Mouse (Mus musculus): ENCODE data around the gene Nlgn2. TPM values are rescaled to one million over a fixed set of nuclear protein-coding genes. Genes with fewer than 3 reads are reported as not detected.
A peak's percentile ranks its signal among the peaks of the same experiment; 100 is the strongest.

Gene Nlgn2
- polyA plus RNA-seq, 1 experiment from 2014 or later = 6.4 TPM

DNA sequence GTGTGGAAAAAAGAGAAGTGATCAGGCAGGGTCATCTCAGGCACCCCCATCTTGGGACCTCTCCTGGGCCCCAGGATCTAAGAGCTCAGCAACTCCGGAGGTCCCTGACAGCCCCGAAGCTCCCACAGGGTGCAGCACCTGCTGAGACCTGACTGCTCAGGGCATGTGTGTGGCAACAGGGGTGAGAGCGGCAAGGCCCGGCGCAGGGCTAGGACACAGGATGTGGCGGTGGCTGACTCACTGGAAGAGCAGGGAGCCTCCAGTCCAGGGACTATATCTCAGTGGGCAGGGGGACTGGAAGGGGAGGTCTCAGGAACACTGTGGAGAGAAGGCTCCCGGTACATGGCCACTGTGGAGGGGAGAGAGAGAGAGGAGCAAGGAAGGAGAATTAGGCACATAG lies 39.7 kb downstream of the Nlgn2 start:
- peaks cover 36% of the 10 kb centered on the region for H3K4me1 ChIP-seq (ENCODE audit: control insufficient read depth, insufficient read depth, low read length)
- no peak overlapping the region for H3K4me2 ChIP-seq (ENCODE audit: low read depth, low read length)
- WGBS = 80% methylated on average over 7 of the region's 7 CpGs
- no peaks in the 10 kb centered on the region for H3K9me3 ChIP-seq (replicated peaks; ENCODE audit: control insufficient read depth, low read length)
- no peak overlapping the region for H3K9ac ChIP-seq (ENCODE audit: low read length)
- no peak overlapping the region for H3K27ac ChIP-seq (ENCODE audit: low read length)
- no peak overlapping the region for H3K4me3 ChIP-seq (replicated peaks; ENCODE audit: low read length)
- peaks cover 9% of the 10 kb centered on the region for H3K27me3 ChIP-seq (ENCODE audit: control insufficient read depth, insufficient read depth, low read length)
- no peak for ATAC-seq (ENCODE audit: insufficient read depth, low FRiP score)
- H3K36me3 ChIP-seq (ENCODE audit: control insufficient read depth, insufficient read depth, low read length) = no peaks in the 10 kb centered on the region

DNA sequence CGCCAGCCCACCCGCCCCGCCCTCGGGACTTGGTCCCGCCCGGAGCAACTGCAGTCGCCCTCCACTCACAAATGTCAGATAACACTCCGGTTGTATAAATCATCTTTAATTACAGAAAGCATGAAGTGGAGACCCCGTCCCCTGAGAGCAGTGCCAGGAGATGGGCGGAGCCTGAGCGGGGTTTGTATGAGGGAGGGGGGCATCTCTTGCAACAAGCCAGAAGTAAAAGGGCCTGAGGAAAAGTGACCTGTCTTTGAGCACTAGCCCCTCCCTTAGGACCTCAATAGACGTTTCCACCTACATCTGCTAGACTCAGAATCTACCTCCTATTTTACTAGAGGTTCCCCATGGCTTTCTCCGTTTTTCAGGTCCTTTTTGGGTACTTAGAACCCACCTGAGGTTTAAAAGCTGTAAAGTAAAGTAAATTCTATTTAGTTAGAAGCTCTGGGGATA lies 41.6 kb downstream of the Nlgn2 start:
- Histone ChIP-seq H3K27me3 (ENCODE audit: control insufficient read depth, insufficient read depth, low read length) (no peaks in the 10 kb centered on the region), H3K27ac (ENCODE audit: low read length) (no peak overlapping the region), H3K9me3 (replicated peaks; ENCODE audit: control insufficient read depth, low read length) (no peaks in the 10 kb centered on the region), H3K36me3 (ENCODE audit: control insufficient read depth, insufficient read depth, low read length) (no peaks in the 10 kb centered on the region), H3K4me2 (ENCODE audit: low read depth, low read length) (peak overlapping the region; percentile 80), H3K4me3 (replicated peaks; ENCODE audit: low read length) (peak overlapping the region; percentile 52), H3K4me1 (ENCODE audit: control insufficient read depth, insufficient read depth, low read length) (peaks cover 20% of the 10 kb centered on the region), H3K9ac (ENCODE audit: low read length) (peak overlapping the region; percentile 61; the same call in 1 of the 2 replicates)
- 4% methylated on average over 13 of the region's 13 CpGs for WGBS
- no peak for ATAC-seq (ENCODE audit: insufficient read depth, low FRiP score)

DNA sequence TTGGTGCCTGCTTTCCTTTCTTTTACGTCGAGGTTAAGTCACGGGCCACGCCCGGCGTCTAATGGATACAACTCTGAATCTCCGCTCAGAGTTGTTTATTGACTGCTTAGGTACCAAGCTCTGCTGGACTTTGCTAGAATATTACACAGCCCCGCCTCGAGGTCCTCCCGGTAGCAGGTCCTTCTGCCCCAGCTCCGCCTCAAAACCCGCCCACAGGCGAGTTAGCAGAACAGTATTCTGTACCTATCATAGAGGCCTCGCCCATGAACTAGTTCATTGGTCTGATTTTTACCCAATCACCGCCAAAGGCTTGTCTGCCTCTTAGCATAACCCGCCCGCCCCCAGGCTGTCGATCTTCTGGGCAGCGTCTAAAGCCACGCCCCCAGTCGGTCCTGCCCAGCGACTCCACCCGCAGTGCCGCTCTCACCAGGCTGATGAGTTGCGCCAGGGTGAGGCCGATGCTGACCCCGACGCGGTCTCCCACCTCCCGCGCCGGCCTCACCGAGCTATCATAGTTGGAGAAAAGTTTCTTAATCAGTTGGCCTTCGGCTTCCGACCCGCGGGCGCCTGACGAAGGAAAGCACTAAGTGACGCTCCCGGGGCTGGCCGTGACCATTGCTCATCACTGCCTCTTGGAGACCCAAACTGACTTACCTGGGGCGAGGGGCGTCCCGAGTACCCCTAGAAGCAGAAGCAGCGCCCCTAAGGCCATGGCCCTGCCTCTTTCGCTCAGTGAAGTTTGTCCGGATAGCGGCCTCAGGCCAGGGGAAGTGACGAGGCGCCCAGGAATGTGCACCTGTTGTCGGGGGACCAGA lies 42.2 kb downstream of the Nlgn2 start, which contains the start of gene Chrnb1:
Gene Chrnb1 (minus strand): TSS at position 776 of the 815 bp plus-strand sequence.
- H3K4me1 ChIP-seq (ENCODE audit: control insufficient read depth, insufficient read depth, low read length) = peaks cover 14% of the 10 kb centered on the region
- no peak within 1 kb of the TSS for H3K27ac ChIP-seq (ENCODE audit: low read length)
- H3K9me3 ChIP-seq (replicated peaks; ENCODE audit: control insufficient read depth, low read length) = no peaks in the 10 kb centered on the region
- peak within 1 kb of the TSS; percentile 61 for H3K9ac ChIP-seq (ENCODE audit: low read length)
- H3K36me3 ChIP-seq (ENCODE audit: control insufficient read depth, insufficient read depth, low read length) = no peaks in the 10 kb centered on the region
- H3K27me3 ChIP-seq (ENCODE audit: control insufficient read depth, insufficient read depth, low read length) = no peaks in the 10 kb centered on the region
- WGBS = 2% methylated on average over 52 of the region's 52 CpGs
- H3K4me2 ChIP-seq (ENCODE audit: low read depth, low read length) = peak within 1 kb of the TSS; percentile 80
- ATAC-seq (ENCODE audit: insufficient read depth, low FRiP score) = peak; percentile 97
- H3K4me3 ChIP-seq (replicated peaks; ENCODE audit: low read length) = peak within 1 kb of the TSS; percentile 52

DNA sequence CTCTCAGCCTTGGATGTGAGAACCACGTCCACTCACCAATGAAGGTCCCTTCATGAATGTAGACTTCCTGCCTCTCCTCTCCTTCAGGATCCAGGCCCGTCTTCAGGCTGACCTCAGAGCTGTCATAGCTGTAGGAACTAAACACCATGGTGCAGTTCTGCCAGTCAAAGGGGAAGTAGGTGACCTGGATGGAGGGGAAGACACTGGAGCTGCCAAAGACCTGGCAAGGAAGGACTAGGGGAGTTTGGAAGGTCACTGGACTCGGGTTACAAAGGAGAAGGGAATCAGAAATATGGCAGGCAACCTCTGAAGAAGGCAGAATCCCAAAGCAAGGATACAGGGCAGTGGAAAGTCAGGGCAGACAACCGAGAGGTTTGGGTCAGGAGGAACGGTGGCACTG lies 44.2 kb downstream of the Nlgn2 start:
- Histone ChIP-seq H3K9me3 (replicated peaks; ENCODE audit: control insufficient read depth, low read length) (no peaks in the 10 kb centered on the region), H3K27me3 (ENCODE audit: control insufficient read depth, insufficient read depth, low read length) (no peaks in the 10 kb centered on the region), H3K4me1 (ENCODE audit: control insufficient read depth, insufficient read depth, low read length) (no peaks in the 10 kb centered on the region), H3K4me3 (replicated peaks; ENCODE audit: low read length) (no peak overlapping the region), H3K4me2 (ENCODE audit: low read depth, low read length) (no peak overlapping the region), H3K27ac (ENCODE audit: low read length) (no peak overlapping the region), H3K9ac (ENCODE audit: low read length) (no peak overlapping the region), H3K36me3 (ENCODE audit: control insufficient read depth, insufficient read depth, low read length) (no peaks in the 10 kb centered on the region)
- 69% methylated on average over 5 of the region's 5 CpGs for WGBS
- no peak for ATAC-seq (ENCODE audit: insufficient read depth, low FRiP score)

DNA sequence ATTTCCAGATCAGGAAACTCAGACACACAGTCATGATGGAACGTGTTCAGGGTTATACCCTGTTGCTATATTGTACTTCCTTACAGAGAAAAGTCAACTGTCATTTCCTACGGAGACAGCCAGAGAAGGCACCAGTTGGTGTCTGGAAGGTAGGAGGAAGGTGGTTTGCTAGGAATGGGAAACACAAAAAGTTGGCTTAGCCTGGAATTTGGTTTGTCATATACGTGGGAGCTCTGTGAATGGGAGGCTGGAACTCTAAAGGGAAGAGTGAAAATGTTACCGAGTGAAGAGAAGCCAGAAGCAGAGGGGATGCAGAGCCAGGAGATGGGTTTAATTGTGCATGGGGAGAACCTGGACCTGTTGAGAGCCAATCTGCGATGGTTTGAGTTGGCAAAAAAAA lies 46.2 kb downstream of the Nlgn2 start:
- Histone ChIP-seq H3K9ac (ENCODE audit: low read length) (no peak overlapping the region), H3K4me1 (ENCODE audit: control insufficient read depth, insufficient read depth, low read length) (no peaks in the 10 kb centered on the region), H3K27me3 (ENCODE audit: control insufficient read depth, insufficient read depth, low read length) (no peaks in the 10 kb centered on the region), H3K27ac (ENCODE audit: low read length) (no peak overlapping the region), H3K36me3 (ENCODE audit: control insufficient read depth, insufficient read depth, low read length) (no peaks in the 10 kb centered on the region), H3K9me3 (replicated peaks; ENCODE audit: control insufficient read depth, low read length) (no peaks in the 10 kb centered on the region), H3K4me2 (ENCODE audit: low read depth, low read length) (no peak overlapping the region), H3K4me3 (replicated peaks; ENCODE audit: low read length) (no peak overlapping the region)
- ATAC-seq (ENCODE audit: insufficient read depth, low FRiP score) = no peak
- WGBS = 69% methylated on average over 5 of the region's 5 CpGs

DNA sequence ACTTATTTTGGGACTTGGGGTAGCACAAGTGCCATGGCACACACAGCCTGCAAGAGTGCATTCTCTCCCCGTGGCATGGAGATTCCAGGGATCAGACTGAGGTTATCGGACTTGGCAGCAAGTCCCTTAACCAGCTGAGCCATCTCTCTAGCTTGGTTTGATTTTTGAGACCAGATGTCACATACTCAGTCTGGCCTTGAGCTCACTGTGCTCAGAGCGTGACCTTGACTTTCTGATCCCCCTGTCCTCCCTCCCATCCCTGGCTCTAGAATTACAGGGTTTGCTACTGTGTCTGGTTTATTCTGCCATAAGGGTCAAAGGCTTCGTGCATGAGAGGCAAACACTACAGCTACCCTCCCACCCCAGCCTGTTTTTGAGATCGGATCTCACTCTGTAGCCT lies 48.2 kb downstream of the Nlgn2 start:
- no peaks in the 10 kb centered on the region for H3K36me3 ChIP-seq (ENCODE audit: control insufficient read depth, insufficient read depth, low read length)
- H3K4me3 ChIP-seq (replicated peaks; ENCODE audit: low read length) = no peak overlapping the region
- H3K4me2 ChIP-seq (ENCODE audit: low read depth, low read length) = no peak overlapping the region
- WGBS = 58% methylated on average over 5 of the region's 5 CpGs
- H3K4me1 ChIP-seq (ENCODE audit: control insufficient read depth, insufficient read depth, low read length) = 0 out of 2 replicates have a peak, but pooled peaks cover 4% of the 10 kb centered on the region
- H3K9me3 ChIP-seq (replicated peaks; ENCODE audit: control insufficient read depth, low read length) = no peaks in the 10 kb centered on the region
- H3K27me3 ChIP-seq (ENCODE audit: control insufficient read depth, insufficient read depth, low read length) = no peaks in the 10 kb centered on the region
- no peak overlapping the region for H3K27ac ChIP-seq (ENCODE audit: low read length)
- no peak for ATAC-seq (ENCODE audit: insufficient read depth, low FRiP score)
- H3K9ac ChIP-seq (ENCODE audit: low read length) = no peak overlapping the region

DNA sequence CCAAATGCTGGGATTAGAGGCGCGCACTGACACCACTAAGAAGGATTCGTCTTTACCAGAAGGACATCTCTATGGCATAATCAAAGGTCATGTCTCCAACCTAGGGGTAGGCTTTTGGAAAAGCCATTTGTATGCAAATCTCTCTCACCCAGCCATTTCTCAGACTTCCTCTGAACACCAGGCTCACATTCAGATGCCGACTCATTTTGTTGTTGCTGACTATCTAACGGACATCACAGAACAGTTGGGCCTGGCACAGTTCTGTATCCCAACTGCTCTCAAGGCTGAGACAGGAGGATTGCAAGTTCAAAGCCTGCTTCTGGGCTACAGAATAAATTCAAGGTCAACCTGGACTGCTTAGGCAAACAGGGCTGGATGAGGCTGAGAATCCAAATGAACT lies 50.3 kb downstream of the Nlgn2 start:
- Histone ChIP-seq H3K4me3 (replicated peaks; ENCODE audit: low read length) (no peak overlapping the region), H3K4me1 (ENCODE audit: control insufficient read depth, insufficient read depth, low read length) (0 out of 2 replicates have a peak, but pooled peaks cover 4% of the 10 kb centered on the region), H3K9me3 (replicated peaks; ENCODE audit: control insufficient read depth, low read length) (no peaks in the 10 kb centered on the region), H3K36me3 (ENCODE audit: control insufficient read depth, insufficient read depth, low read length) (no peaks in the 10 kb centered on the region), H3K27me3 (ENCODE audit: control insufficient read depth, insufficient read depth, low read length) (no peaks in the 10 kb centered on the region), H3K27ac (ENCODE audit: low read length) (no peak overlapping the region), H3K9ac (ENCODE audit: low read length) (no peak overlapping the region), H3K4me2 (ENCODE audit: low read depth, low read length) (no peak overlapping the region)
- no peak for ATAC-seq (ENCODE audit: insufficient read depth, low FRiP score)
- WGBS = 89% methylated on average over 5 of the region's 5 CpGs

DNA sequence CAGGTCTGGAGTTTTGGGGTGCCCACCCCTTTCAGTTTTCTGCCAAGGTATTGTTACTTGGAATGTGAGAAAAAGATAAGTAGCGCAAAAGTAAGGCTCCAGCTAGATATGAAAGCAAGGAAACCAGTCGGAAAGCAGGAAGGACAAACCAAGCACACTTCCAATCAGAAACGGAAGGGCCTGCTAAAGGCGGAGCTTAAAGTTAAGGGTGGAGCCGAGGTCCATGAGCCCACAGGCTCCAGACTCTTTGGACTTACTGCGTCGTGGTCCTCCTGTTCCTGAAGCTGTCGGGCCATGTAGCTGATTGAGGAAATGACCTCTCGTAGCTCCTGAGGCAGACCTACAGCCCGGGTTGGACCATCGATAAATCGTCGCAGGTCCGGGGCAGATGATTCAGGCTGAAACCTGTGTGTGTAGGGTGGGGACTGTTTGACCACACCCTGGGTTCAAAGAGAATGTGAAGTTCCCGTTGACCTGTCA lies 52.8 kb downstream of the Nlgn2 start:
- peak; percentile 59 for ATAC-seq (ENCODE audit: insufficient read depth, low FRiP score)
- peak overlapping the region; percentile 35 for H3K4me3 ChIP-seq (replicated peaks; ENCODE audit: low read length)
- no peaks in the 10 kb centered on the region for H3K9me3 ChIP-seq (replicated peaks; ENCODE audit: control insufficient read depth, low read length)
- H3K9ac ChIP-seq (ENCODE audit: low read length) = peak overlapping the region; percentile 54; the same call in 1 of the 2 replicates
- H3K4me1 ChIP-seq (ENCODE audit: control insufficient read depth, insufficient read depth, low read length) = 0 out of 2 replicates have a peak, but pooled peaks cover 4% of the 10 kb centered on the region
- H3K36me3 ChIP-seq (ENCODE audit: control insufficient read depth, insufficient read depth, low read length) = no peaks in the 10 kb centered on the region
- peak overlapping the region; percentile 53 for H3K4me2 ChIP-seq (ENCODE audit: low read depth, low read length)
- peak overlapping the region; percentile 43; the same call in 1 of the 2 replicates for H3K27ac ChIP-seq (ENCODE audit: low read length)
- 26% methylated on average over 15 of the region's 15 CpGs for WGBS
- no peaks in the 10 kb centered on the region for H3K27me3 ChIP-seq (ENCODE audit: control insufficient read depth, insufficient read depth, low read length)

DNA sequence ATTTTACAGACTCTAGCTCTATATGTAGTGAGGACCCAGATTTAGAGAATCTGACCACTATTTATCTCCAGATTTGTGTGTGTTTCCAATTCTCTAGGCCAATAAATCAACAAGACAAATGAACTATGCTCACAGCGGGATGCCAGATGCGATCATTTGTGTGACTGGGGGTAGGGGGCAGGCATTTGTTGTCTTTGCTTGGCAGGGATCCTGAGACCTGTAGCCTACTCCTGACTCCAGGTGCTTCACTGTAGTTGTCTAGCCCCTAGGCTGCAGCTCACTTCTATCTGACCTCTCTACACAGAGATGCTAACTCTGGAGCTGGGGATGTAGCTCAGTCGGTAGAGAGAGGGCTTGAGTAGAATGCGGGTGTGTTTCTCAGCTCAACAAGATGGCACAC lies 55.8 kb downstream of the Nlgn2 start:
- Histone ChIP-seq H3K4me2 (ENCODE audit: low read depth, low read length) (no peak overlapping the region), H3K27ac (ENCODE audit: low read length) (no peak overlapping the region), H3K4me1 (ENCODE audit: control insufficient read depth, insufficient read depth, low read length) (0 out of 2 replicates have a peak, but pooled peaks cover 4% of the 10 kb centered on the region), H3K9me3 (replicated peaks; ENCODE audit: control insufficient read depth, low read length) (no peaks in the 10 kb centered on the region), H3K9ac (ENCODE audit: low read length) (no peak overlapping the region), H3K4me3 (replicated peaks; ENCODE audit: low read length) (no peak overlapping the region), H3K36me3 (ENCODE audit: control insufficient read depth, insufficient read depth, low read length) (no peaks in the 10 kb centered on the region), H3K27me3 (ENCODE audit: control insufficient read depth, insufficient read depth, low read length) (no peaks in the 10 kb centered on the region)
- WGBS = 28% methylated on average over 4 of the region's 4 CpGs
- ATAC-seq (ENCODE audit: insufficient read depth, low FRiP score) = no peak

All from stomach, embryonic 16.5 days (tissue).